Mouse (Mus musculus) left cerebral cortex, adult 9 months (tissue): ENCODE results near the gene Cox19.
A peak's percentile ranks its signal among the peaks of the same experiment; 100 is the strongest.

Experiments
- DNase-seq, 2 experiments: peaks; one replicate each; pipeline ENCODE4 v3.0.0; 2022; ENCODE audit warnings: low spot score in 2 of 2

Cox19 gene

DNA sequence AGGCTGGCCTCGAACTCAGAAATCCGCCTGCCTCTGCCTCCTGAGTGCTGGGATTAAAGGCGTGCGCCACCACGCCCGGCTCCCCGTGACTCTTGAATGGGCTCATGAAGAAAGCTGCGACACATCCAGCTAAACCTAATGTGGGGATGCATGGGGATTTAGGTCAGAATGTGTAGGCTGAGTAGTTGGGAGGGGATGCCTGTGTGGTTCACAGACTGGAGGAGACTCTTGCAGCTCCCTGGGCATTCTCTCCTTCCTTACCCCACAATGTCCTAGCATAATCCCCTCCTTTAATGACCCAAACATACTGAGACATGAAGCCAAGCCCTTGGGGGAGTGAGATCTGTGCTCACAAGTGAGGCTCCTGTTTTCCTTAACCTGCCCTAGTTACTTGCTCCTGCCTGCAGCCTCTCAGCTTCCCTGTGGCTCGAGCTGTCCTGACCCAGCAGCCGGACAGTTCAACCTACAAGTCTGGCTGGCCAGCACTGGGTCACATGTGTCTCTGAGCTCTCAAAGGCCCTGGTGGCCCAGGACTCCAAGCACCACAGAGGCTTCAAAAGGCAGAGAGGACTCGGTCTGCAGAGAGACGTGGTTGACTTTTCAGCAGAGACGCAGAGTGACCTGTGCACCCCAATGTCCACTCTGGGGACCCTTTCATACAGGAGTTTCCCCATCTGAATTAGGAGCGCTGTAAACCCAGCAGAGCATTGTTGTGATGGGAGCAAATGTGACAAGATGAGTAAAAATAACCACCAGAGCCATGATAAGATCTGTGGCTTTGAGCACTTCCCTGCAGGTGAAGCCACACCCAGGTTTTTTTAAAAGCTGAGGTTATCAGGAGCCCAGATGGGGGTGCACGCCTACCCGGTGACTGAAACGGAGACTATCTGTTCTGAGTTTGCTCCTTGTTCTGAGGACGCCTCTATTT is 30.6 kb upstream of the Cox19 start:
- DNase-seq: no peak

DNA sequence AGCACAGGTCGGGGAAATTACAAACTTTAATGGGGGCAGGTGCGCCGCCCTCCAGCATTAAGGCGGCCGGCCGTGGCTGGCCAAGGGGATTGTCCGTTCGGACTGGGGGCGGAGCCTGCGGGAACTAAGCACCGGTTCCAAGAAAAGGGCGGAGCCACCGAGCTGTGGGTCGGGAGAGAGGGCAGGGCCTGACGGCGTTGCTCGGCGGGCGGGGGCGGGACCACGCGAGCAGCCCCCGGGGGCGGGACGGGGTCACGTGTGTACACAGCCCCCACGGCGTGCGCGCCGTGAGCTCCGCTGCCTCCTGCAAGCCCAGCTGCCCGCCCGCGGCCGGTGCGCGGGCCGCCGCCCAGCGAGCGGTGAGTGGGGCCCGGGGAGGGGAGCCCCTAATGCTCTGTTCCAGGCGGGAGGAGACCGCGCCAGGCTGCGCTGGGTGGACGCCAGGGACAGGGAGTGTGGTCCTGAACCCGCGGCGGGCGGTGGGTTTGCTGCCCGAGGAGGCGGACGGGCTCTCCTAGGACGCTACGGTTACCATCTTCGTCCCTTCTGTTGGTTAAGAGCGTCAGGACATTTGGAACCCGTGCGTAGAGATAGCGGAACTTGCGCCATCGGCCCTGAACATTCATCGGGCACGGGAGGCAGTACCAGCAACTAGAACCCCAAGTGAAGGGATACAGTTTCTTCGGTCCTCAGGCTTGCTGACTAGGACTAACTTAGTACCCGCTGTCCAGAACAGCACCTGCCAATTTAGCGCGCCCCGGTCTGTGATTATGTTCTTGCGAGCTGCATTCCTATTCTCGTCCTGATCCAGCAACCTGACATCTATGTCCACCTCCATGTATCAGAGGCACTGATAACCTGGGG is 29.4 kb upstream of the Cox19 start:
- DNase-seq: peak; percentile 76 to 87

DNA sequence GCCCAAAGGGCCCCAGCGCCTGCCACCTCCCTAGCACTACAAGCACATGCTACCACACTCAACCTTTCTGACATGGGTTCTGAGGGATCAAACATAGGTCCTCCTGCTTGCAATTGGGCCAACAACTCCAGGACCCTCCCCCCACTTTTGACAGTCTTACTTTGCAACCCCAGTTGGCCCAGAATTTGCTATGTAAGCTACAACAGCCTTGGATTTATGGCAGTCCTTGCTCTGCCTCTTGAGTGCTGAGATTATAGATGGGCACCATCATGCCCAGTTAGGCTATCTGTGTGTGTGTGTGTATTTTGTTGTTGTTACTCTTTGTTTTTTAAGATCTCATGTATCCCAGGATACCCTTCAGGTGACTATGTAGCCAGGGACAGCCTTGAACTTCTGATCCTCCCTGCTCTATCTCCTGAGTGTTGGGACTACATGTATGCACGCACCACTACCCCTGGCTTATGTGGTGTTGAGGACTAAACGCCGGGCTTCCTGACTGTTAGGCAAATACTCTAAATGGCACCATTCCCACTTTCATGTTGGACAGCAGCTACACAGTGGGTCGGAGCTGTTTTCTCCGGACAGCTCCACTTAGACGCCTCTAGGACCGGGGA is 28.7 kb upstream of the Cox19 start:
- DNase-seq: no peak

DNA sequence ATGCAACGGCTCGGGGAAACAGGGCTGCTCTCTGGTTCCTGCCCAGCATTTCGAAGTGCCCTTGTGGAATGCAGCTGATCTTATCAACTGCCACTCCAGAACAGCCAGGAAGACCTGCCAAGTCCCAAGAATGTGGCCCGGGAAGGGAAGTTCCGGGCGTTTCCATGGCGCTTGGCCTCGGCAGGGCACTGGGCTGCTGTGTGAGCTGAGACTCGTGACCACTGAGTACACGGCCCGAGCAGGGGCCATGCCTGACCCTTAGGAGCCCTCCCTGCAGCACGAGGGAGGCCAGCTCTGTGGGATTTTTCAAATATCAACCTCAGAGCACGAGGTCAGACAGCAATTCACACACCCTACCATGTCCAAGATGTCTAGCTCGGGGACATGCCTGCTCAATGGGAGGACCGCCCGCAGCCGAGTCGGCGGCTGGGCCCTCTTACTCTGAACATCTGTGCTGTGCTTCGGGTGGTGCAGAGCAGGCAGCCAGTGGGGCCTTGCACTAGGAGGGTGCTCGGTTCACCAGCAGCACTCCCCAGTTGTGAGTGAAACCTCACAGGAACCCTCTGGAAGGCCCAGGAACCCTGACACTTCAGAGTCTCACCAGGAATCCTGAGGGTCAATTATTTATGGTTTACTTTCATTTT is 27.9 kb upstream of the Cox19 start:
- DNase-seq: no peak

DNA sequence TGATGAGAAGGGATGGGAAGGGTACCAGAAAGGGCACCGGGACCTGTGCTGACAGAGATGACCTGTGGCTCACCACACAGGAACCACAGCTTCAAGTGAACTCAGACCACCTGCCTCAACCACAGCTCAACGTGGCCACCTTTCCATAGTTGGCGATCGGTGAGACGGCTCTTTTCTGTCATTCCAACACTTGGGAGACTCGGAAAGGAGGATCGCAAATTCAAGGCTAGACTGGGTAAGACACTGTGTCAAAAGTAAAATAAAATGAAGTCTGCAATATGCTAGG is 27.0 kb upstream of the Cox19 start:
- no peak for DNase-seq

DNA sequence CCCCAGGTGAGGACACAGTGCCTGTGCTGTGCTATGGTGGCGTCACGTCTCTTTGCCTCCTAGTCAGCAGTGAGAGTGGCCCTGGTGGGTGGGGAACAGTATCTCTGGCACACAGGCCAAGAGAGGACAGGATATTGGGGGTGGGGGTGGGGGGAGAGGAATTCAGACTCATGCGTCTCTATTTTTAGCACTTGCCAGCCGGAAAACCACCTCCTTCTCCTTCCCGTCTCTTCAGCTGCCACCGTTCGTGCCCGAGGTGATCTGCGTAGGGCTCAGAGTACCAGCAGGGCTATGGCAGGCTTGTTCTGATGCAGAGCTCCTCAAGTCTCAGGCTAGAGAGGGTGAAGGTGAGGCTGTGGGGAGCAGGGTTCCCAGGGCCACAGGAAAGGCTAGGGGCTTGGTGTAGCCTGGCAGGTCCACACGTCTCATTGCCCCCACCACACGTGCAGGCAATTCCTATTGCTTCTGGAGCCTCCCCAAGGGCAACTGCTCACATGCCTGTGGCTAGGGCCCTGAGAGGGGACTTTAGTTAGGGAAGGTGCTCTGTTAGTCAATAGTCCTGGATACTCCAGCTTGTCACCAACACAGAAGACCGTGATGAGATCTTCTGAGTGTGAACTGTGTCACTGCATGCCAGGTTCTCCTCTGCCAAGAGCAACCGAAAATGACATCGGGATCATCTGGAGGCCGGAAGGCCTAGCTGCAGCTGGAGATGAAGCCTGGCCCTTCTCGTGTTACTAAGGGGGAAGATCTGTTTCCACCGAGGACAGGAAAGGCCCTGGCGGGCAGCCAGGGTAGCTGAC is 26.5 kb upstream of the Cox19 start, which contains the start of gene Gpr146:
Gene Gpr146 (plus strand): TSS at position 230 of the 803 bp plus-strand sequence.
- no peak for DNase-seq

DNA sequence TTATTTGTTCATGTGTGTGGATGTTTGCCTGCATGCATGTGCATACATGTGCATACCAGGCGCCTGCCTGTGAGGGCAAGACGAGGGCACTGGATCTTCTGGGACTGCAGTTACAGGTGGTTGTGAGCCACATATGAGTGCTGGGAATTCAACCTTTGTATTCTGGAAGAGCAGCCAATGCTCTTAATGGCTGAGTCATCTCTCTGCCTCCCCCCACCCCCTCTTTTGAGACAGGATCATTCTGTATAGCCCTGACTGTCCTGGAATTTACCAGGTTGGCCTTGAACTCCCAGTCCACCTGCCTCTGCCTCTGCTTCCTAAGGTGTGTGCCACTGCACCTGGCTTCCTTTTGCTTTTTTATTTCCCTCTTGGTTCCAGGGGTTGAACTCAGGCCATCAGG is 23.6 kb upstream of the Cox19 start:
- no peak for DNase-seq

DNA sequence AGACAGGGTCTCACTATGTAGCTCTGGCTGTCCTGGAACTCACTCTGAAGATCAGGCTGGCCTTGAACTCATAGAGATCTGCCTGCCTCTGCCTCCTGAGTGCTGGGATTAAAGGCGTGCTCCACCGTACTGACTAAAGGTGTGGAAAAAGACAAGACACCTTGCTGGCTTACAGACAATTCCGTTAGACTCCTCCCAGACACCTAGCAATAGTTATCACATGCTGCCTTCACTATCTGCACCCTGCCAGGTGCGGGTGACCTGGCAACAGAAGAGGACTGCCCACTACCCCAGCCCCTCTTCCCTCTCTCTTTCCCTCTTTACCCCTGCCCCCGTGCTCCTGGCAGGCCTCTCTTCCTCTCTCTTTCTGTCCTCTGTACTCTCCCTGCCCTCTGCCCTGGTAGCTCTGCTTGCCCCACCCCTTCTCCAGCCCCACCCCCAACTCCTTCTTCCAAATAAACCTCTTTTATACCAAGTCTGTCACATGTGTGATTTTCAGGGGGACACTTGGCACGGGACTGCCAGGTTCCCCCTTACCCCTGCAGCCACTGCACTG is 22.7 kb upstream of the Cox19 start:
- DNase-seq: no peak

DNA sequence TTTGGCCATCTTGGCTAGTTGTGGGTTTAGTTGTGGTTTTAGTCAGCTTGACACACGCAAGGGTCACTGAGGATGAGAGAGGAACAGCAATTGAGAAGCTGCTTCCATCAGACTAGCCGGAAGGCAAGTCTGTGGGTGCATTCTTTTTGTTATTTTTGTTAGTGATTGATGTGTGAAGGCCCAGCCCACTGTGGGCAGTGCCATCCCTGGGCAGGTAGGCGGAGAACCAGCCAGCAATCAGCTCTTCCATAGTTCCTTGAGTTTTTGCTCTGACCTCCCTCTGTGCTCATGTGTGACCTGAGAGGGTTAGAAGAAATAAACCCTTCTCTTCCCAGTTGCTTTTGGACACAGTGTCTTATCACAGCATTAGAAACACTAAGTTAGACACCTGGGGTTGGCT is 21.9 kb upstream of the Cox19 start:
- no peak for DNase-seq

DNA sequence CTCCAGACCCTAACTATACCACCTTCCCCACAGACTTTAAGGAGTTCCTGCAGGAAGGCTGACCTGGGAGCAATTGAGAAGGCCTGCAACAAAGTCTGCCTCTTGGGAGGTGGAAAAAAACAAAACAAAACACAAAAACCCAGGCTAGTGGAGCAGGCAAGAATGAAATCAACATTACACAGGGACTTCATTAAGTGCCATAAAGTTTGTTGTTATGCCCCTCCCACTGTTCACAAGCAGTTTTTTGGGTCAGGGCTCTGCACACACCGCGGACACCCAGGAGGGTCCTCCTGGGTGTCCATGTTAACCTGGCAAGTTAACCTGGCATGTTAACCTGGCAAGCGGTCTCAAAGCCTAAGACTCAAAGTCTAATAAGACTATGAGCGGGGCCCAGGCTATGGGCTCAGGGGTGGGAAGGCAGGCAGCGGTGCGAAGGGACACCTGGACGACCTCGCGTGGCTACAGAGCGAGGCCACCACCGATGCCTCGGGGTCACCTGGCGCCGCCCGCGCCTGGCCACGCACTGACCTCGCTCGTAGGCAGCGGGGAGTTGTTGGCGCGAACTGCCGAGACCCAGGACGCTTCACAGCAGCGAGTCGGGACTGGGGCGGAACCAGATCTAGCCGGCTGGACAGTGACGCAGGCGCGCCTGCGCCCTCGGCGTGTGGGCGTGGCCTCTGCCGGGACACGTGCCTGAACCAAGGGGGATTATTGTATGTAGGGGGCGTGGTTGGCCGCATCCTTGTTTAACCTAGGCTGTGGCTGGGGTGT is 20.6 kb upstream of the Cox19 start:
- peak; percentile 69 to 86 for DNase-seq

DNA sequence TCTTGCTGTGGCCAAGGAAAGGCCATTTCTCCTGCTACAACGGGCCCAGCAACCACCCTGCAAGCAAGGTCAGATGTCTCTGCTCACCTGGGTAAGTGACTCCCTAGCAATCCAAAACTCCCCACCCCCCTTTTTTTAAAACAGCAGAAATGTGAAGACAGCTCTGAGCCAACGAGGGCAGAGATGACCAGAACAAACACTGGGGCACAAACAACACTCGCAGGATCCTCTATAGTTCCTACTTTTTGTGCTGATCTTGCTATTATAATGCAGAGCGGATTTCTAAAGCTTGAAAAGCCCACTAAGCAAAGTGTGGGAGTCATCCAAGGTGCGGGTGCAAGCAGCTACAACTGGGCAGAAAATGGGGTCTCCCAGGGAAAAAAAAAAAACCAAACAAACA is 19.9 kb upstream of the Cox19 start:
- no peak for DNase-seq

DNA sequence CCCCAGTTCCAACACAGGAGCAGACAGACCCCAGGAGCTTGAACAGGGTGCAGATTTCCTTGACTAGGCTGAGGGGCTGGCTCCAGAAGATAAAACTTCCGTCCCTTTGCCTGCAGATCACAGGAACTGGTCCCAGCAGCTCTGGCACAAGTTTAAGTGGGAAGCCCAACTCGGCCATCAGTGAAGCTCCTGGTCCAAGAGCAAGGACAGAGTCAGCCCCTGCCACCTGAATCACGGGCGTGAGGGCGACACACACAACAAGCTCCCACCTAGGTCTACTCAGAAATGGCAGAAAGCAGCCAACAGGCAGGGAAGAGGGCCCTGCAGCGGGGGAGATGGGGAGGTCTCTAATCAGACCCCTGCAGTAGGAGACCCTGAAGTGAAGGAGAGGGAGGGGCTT is 19.1 kb upstream of the Cox19 start:
- no peak for DNase-seq

DNA sequence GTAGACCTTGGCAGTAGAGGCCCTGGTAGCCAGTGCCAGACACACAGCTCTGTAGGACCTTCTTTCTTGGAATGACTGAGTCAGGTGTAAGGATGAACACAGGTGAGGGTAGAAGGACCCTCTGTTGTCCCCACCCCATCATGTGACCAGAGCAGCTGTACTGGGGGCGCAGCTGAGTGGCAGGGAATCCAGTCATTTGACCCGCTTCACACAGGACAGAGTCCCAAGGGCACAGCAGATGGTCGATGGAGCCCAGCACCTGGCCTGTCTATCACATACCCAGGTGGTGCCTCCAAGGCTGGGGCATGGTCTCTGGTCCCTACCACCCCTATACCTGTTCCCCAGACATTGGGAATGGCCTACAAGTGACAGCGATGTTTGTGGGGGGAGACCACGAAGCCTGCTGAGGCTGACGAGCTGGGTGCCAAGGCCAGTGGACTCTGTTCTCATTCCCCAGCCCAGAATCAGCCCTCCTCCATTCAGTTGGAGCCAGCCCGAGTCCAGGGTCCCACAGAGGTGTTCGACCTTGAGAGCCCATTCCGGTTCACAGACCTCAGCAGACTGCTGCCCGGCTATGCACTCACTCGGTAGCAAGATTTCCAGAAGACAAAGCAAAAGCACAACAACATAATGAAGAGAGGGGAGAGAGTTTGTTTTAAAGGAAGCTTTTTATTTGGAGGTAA is 17.6 kb upstream of the Cox19 start:
- DNase-seq: no peak

DNA sequence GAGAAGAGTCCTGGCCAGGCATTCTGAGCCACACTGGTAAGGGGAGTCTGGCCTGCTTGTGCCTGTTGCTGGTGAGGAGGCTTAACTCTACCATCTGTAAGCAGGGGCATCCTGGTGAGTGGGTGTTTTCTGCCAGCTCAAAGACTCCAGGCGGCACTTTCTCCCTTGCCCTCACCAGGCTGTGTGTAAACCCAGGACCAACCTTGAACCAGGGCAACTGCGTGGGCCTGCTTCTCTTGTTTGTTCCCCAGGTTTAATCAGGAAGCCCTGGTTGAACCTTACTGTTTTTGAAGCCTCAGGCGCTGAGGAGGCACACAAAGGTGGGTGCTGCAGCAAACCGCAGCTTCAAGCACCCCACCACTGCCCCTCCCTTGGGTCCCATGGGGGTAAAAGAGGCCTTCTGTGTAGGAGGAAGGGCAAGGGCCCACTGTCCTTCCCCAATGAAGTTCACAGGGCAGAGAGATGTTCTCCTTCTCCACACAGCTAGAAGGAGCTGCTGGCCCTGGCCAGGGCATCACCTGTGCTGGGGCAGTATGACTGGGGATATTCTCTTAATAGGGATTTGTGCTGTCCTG is 16.8 kb upstream of the Cox19 start:
- no peak for DNase-seq

DNA sequence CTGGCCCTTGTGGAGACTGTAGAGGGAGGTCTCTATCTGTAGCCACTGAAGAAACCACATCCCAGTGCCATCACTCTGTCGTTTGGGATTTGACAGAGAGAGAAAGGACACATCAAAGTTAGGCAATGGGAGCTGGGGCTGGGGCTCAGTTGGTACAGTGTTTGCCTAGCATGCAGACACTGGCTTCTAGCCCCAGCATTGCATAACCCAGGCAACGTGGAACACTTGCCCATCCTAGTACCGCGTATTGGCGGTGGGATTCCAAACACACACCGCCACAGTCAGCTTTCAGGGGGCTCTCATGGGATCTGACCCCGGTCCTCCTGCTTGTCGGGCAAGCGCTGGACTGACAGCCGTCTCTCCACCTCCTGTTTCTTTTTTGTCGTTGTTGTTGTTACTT is 15.3 kb upstream of the Cox19 start:
- no peak for DNase-seq

DNA sequence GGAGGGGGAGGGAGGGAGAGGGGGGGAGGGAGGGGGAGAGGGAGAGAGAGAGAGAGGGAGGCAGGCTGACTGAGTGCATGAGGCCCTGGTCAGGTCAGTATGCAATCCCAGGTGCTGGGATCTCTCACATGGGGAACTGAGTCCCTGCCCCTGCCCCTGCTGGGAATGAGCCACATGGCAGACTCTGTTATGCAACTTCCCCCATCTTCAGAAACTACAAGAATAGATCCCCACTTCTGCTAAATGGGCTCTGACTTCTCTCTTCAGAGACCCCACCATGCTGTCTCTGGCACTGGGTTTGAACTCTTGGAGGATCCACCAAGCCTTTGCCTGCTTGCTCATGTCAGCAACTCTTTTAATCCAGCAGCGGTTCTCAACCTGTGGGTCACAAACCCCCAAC is 14.6 kb upstream of the Cox19 start:
- DNase-seq: no peak

DNA sequence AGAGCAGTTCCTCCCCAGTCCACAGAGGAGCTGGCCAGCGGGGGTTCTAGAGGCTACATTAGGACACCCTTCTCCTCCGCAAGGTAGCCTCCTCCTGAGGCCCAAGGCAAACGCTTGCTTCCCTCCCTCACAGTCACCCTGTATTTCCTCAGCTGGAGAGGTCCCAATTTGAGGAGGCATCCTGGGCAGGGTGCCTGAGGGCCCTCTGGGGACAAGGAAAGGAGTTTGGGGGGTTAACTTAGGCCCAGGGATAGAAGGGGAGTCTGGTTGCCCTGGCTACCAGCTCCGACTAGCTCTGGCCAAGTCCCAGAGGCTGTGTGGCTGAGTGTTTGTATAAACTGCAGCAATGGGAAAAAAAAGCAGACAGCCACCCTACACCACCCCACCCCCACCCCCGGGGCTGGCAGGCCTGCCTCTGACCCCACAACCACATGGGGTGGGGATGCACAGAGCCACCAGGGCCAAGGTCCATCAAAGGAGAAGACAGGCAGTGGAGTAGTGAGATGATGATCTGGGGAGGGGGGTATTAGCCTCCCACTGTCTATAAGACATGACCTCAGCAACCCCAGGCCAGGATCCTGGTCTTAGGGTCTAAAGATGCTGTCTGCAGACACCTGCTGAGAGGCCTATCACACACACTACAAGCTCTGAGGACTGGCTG is 13.8 kb upstream of the Cox19 start:
- DNase-seq: no peak

DNA sequence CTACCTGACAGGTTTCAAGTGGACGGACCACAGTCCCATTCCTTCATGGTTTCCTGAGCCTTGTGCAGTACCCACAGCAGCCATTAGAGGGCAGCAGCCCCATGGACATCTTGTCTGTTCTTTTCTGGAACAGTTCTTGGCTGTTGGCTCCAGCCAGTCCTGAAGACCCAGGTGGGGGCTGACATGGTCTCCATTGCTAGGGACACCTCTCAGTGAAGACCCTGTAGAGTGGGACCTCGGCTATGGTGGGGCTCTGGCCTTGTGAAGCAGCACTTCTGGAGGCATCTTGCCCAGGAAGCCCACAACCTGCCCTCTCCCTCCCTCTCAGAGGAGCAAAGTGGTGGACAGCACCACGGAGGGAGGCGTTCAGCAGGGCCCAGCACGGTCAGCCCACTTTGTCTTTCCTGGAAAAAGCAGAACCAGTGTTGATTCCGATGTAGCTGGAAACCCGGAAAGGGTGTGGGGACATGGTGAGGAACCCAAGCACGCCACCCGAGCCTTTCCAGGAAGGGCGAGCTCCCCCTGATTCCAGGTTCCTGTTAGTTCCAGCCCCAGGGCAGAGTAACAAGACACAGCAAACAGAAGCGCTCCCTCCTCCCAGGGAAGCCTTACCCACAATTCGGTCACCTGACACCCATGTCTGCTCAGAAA is 13.2 kb upstream of the Cox19 start:
- DNase-seq: peak in 1 of 2 experiments; percentile 94
